Mouse (Mus musculus) midbrain, embryonic 15.5 days (tissue): ENCODE measurements around the gene Syt3. TPM values are rescaled to one million over a fixed set of nuclear protein-coding genes. Genes with fewer than 3 reads are reported as not detected.

Experiments
- ATAC-seq: fragments of 200-750 bp; cut with Nextera tagmentation; replicated peaks from 2 replicates; pipeline ENCODE4 v1.8.0; 2017; ENCODE audit warnings: moderate TSS enrichment
- H3K27ac ChIP-seq: fragments of 300-500 bp; sonication (generic); 2 replicates; pipeline ENCODE4 v1.5.1; 2015; ENCODE audit warnings: mild to moderate bottlenecking, inconsistent platforms
- H3K27me3 ChIP-seq: fragments of 300-500 bp; sonication (generic); replicated peaks from 2 replicates; pipeline ENCODE4 v1.6.1; 2015; ENCODE audit warnings: inconsistent platforms
- H3K36me3 ChIP-seq: fragments of 300-500 bp; sonication (generic); replicated peaks from 2 replicates; pipeline ENCODE4 v1.6.1; 2015; ENCODE audit warnings: inconsistent platforms
- H3K4me1 ChIP-seq: fragments of 300-500 bp; sonication (generic); 2 replicates; pipeline ENCODE4 v1.6.1; 2015; ENCODE audit warnings: inconsistent platforms
- H3K4me2 ChIP-seq: fragments of 300-500 bp; sonication (generic); 2 replicates; pipeline ENCODE4 v1.6.1; 2015; ENCODE audit warnings: inconsistent platforms, mild to moderate bottlenecking, moderate library complexity
- H3K4me3 ChIP-seq: fragments of 300-500 bp; sonication (generic); 2 replicates; pipeline ENCODE4 v1.5.1; 2015; ENCODE audit warnings: mild to moderate bottlenecking, inconsistent platforms
- H3K9ac ChIP-seq: fragments of 300-500 bp; sonication (generic); 2 replicates; pipeline ENCODE4 v1.6.1; 2015; ENCODE audit warnings: mild to moderate bottlenecking, inconsistent platforms
- H3K9me3 ChIP-seq: fragments of 300-500 bp; sonication (generic); 2 replicates; pipeline ENCODE4 v1.6.1; 2016; ENCODE audit warnings: inconsistent platforms
- WGBS: fragments of 180-500 bp; shearing (Covaris S2); methylation state at CpG from one replicate; pipeline ENCODE4 v1.1.7; 2015; ENCODE audit warnings: mixed read lengths; 5-methylcytosine and 5-hydroxymethylcytosine counted together
- polyA plus RNA-seq: library from polyadenylated mRNA; unstranded; fragments of >200 nt; fragmentation: Nextera tagmentation; extraction: Ambion mirVana; gene quantifications from 2 replicates; pipeline ENCODE4 v1.2.1, GENCODE M21; 2015

Syt3 gene
- polyA plus RNA-seq, 1 experiment from 2014 or later: 57.2 TPM

DNA sequence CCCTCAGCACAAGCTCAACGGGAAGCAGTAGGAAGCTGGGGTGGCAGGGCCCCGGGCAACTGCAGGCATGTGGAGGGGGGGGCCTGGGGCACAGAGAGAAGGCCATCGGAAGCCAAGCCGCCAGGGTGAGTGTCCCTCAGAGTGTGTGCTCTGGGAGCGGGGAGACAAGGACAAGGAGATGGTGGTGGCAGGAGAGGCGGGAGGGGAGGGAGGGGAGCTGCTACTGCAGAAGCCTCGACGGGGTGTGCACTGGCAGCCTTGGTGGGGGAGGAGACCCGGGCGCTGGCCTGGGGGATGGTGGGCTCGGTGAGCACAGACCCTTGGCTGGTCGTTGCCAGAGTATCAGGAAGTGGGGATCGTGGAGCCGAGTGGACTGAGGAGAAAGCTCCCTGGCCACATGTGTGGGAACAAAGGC is 58.5 kb downstream of the Syt3 start:
- Histone ChIP-seq H3K4me3 (peak overlapping the region; percentile 87), H3K27ac (peak overlapping the region; percentile 99), H3K9ac (peak overlapping the region; percentile 100), H3K9me3 (no peaks in the 10 kb centered on the region), H3K4me1 (peaks cover 64% of the 10 kb centered on the region), H3K36me3 (0 out of 2 replicates have a peak, but pooled peaks cover 4% of the 10 kb centered on the region), H3K27me3 (no peaks in the 10 kb centered on the region), H3K4me2 (peak overlapping the region; percentile 88)
- 0% methylated on average over 14 of the region's 14 CpGs for WGBS
- ATAC-seq: peak; percentile 28

DNA sequence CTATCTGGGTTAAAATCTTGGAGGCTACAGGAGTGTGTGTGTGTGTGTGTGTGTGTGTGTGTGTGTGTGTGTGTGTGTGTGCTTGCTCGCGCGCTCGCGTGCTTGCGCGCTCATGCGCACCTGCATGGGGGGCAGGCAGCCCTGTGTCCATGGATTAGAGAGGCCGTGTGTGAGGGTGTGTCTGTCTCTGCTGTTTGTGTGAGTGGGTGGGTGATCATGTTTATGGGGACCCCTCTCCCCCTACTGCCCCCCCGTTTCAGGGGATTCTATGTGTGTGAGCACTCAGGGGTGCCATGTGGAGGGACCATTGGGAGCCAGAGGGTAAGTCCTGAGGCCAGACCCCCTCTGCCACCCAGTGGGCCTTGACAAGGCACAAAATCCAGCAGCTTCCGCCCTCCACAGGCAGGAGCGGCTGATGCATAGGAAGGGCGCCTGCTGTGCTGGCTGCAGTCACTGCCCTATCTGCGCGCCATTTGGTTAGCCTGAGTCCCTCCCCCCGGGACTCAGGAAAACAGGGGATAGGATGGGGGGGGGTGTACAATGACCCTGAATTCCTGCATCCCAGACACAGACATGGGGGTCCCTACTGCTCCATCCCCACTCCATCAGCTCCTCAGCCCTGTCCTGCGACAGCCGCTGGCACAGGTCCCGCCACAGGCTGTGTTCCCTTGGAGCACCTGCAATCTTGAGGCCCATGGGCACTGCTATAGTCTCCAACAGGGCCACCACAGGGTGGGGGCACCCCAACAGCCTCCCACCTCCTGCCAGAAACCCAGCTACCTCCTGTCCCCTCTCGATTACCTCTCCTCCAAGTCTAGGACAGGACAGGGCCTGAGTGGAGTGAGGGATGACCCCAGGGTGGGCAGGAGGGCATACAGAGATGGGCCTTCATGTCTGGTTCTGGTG is 59.6 kb downstream of the Syt3 start:
- H3K27ac ChIP-seq: peak overlapping the region; percentile 99
- H3K9ac ChIP-seq: peak overlapping the region; percentile 100
- WGBS: 5% methylated on average over 20 of the region's 20 CpGs
- H3K9me3 ChIP-seq: no peaks in the 10 kb centered on the region
- ATAC-seq: peak; percentile 28
- H3K4me2 ChIP-seq: peak overlapping the region; percentile 88
- peaks cover 63% of the 10 kb centered on the region for H3K4me1 ChIP-seq
- H3K36me3 ChIP-seq: peaks cover 11% of the 10 kb centered on the region; the same call in 1 of the 2 replicates
- H3K27me3 ChIP-seq: no peaks in the 10 kb centered on the region
- peak overlapping the region; percentile 87 for H3K4me3 ChIP-seq

DNA sequence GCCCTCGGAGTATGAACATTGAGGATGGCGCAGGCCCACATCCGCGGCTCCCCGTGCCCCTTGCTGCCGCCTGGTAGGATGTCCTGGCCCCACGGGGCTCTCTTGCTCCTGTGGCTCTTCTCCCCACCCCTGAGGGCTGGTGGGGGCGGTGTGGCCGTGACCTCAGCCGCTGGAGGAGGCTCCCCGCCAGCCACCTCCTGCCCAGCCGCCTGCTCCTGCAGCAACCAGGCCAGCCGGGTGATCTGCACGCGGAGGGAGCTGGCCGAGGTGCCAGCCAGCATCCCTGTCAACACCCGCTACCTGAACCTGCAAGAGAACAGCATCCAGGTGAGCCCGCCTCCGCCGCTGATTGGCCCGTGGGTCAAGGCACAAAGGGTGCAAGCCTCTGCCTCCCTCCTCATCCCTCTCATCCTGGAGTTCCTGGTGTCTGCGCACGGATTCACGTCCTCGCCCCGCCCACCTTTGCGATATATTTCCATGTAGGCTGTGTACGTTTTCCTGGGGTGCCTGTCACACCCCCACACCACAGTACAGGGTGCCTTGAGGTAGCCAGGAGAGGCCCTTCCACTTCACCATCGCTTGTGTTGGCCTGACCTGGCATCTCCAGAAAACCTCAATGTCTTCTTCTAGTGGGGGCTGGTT is 61.1 kb downstream of the Syt3 start:
- Histone ChIP-seq H3K9me3 (no peaks in the 10 kb centered on the region), H3K4me3 (peak overlapping the region; percentile 87), H3K27me3 (no peaks in the 10 kb centered on the region), H3K27ac (peak overlapping the region; percentile 28; the same call in 1 of the 2 replicates), H3K9ac (peak overlapping the region; percentile 100), H3K4me2 (peak overlapping the region; percentile 88), H3K4me1 (peaks cover 72% of the 10 kb centered on the region), H3K36me3 (peaks cover 16% of the 10 kb centered on the region; the same call in 1 of the 2 replicates)
- WGBS: 33% methylated on average over 29 of the region's 29 CpGs
- no peak for ATAC-seq

DNA sequence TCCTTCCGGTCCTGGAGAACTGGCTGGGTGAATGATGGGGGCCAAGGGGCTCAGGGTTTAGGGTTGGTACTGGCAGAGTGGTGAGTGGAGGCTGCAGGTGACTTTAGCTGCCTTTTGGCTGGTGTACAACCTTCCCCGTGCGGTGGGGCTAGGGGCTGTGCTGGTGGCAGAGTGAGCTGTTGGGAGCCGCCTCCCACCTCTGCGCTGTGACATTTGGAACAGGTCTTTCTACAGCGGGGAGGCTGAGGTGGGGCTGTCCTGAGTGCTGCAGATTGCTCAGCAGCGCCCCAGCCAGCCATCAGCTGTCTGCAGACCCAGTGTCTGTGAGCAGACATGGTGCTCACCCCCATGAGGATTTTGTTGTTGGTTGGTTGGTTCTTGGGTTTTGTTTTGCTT is 61.6 kb downstream of the Syt3 start:
- Histone ChIP-seq H3K9me3 (no peaks in the 10 kb centered on the region), H3K36me3 (peaks cover 21% of the 10 kb centered on the region), H3K27ac (peak overlapping the region; percentile 28; the same call in 1 of the 2 replicates), H3K4me2 (peak overlapping the region; percentile 88), H3K27me3 (no peaks in the 10 kb centered on the region), H3K9ac (peak overlapping the region; percentile 100; the same call in 1 of the 2 replicates), H3K4me1 (peaks cover 73% of the 10 kb centered on the region), H3K4me3 (peak overlapping the region; percentile 87)
- 36% methylated on average over 7 of the region's 7 CpGs for WGBS
- no peak for ATAC-seq

DNA sequence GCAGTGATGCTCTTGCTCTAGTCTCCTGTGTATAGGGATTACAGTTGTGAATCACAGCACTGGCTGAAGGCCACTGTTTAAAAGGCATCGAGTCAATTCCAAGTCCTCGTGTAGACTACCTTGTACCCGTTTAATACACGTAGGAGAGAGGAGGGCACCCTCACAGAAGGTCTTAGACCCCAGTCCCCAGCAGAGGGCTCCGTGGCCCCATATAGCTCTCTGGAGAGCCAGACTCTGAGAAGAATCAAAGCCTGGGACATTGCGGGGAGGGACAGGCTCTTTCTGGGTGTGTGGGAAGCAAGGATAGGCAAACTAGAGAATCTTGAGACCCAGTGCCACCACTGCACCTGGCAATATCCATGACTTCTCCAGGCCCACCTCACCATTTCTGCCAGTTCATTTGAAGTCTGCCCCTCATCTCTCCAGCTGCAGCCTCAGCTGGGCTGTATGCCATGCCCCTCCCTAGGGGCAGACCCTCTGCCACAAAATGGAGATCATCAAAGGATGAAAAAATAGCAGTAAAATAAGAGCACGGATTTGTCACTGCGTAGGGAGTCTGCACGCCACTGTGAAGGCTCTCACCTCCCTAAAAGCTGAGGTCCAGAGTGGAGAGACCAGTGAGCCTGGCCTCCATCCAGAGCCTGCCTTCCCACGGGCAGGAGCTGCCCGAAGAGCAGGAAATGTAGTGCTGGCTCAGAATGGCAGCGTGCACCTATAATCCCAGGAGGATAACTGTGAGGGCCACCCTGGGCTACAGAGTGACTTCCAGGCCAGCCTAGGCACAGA is 62.4 kb downstream of the Syt3 start:
- Histone ChIP-seq H3K4me2 (peak overlapping the region; percentile 88), H3K27ac (peak overlapping the region; percentile 48; the same call in 1 of the 2 replicates), H3K36me3 (peaks cover 21% of the 10 kb centered on the region), H3K9ac (peak overlapping the region; percentile 22), H3K9me3 (no peaks in the 10 kb centered on the region), H3K27me3 (no peaks in the 10 kb centered on the region), H3K4me1 (peaks cover 69% of the 10 kb centered on the region), H3K4me3 (peak overlapping the region; percentile 87)
- no peak for ATAC-seq
- WGBS: 44% methylated on average over 12 of the region's 12 CpGs

Other genes with a start within 250 kb of the Syt3 start
- not detected in 2 replicates for gene Klk1b16, start 247.3 kb upstream of the Syt3 start, polyA plus RNA-seq
- not detected in 2 replicates for gene Klk1b24, start 195.9 kb upstream of the Syt3 start, polyA plus RNA-seq
- gene Klk1b3, start 185.9 kb upstream of the Syt3 start, polyA plus RNA-seq: not detected in 2 replicates
- not detected in 2 replicates for gene Klk1b4, start 176.7 kb upstream of the Syt3 start, polyA plus RNA-seq
- not detected in 2 replicates for gene Klk1b5, start 168.2 kb upstream of the Syt3 start, polyA plus RNA-seq
- not detected in 2 replicates for gene Klk1, start 158.7 kb upstream of the Syt3 start, polyA plus RNA-seq
- gene Gm36864, start 147.9 kb upstream of the Syt3 start, polyA plus RNA-seq: not detected in 2 replicates
- 1.4 and 1.7 TPM in 2 replicates for gene 1700028J19Rik, start 137.4 kb upstream of the Syt3 start, polyA plus RNA-seq
- 232 and 240 TPM in 2 replicates for gene 2410002F23Rik, start 137.4 kb upstream of the Syt3 start, polyA plus RNA-seq
- 0.21 TPM in 1 of 2 replicates, not detected in the other for gene Acp4, start 126.7 kb upstream of the Syt3 start, polyA plus RNA-seq
- not detected in 2 replicates for gene Gm15517, start 122.7 kb upstream of the Syt3 start, polyA plus RNA-seq
- 3.6 and 3.9 TPM in 2 replicates for gene Clec11a, start 77.2 kb upstream of the Syt3 start, polyA plus RNA-seq
- 39.8 and 46.5 TPM in 2 replicates for gene Shank1, start 73.8 kb upstream of the Syt3 start, polyA plus RNA-seq
- 2.1 and 2.6 TPM in 2 replicates for gene 1700008O03Rik, start 1.7 kb downstream of the Syt3 start, polyA plus RNA-seq
- 16.7 and 18.1 TPM in 2 replicates for gene Lrrc4b, start 44.9 kb downstream of the Syt3 start, polyA plus RNA-seq
- gene Aspdh, start 81.3 kb downstream of the Syt3 start, polyA plus RNA-seq: 5.8 and 6.0 TPM in 2 replicates
- 38.8 and 42.2 TPM in 2 replicates for gene Josd2, start 83.9 kb downstream of the Syt3 start, polyA plus RNA-seq
- gene Emc10, start 112.4 kb downstream of the Syt3 start, polyA plus RNA-seq: 145 and 162 TPM in 2 replicates
- 30.1 and 36.6 TPM in 2 replicates for gene Fam71e1, start 112.5 kb downstream of the Syt3 start, polyA plus RNA-seq
- gene Mybpc2, start 140.6 kb downstream of the Syt3 start, polyA plus RNA-seq: 0.19 and 0.28 TPM in 2 replicates
- 0.05 TPM in 1 of 2 replicates, not detected in the other for gene Spib, start 148.0 kb downstream of the Syt3 start, polyA plus RNA-seq
- 23.8 and 25.3 TPM in 2 replicates for gene Pold1, start 164.7 kb downstream of the Syt3 start, polyA plus RNA-seq
- gene Nr1h2, start 169.8 kb downstream of the Syt3 start, polyA plus RNA-seq: 61.1 and 66.6 TPM in 2 replicates
- gene Napsa, start 188.3 kb downstream of the Syt3 start, polyA plus RNA-seq: 1.1 and 1.4 TPM in 2 replicates
- gene Kcnc3, start 206.6 kb downstream of the Syt3 start, polyA plus RNA-seq: 5.8 and 8.0 TPM in 2 replicates